Mouse (Mus musculus): Measurements from ENCODE around the gene Gm8229.
"Not testable (repeated sequence)": the region's sequence is repeated elsewhere in the genome, so short reads cannot be mapped to it uniquely, and the experiment has no call there.

The Gm8229 gene

DNA sequence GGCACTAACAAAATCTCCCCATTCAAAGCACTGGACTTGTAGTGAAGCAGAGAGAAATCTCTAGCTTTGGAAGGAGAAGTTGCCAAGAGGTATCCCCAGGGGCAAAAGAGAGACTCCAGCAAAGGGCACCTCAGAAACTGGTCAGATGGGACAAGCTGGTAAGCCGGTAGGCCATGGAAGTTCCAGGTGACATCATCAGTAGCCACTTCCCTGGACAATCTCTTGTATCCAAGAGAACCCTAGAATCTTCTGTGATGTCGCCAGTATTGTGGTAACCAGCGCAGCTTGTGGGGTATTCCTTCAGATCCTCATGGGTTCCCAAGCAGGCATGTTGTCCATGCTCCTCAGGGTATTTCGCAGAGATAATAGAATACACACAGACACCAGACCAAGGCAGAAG lies at the start of gene Gm8229:
TSS of gene Gm8229 (plus strand) at position 301 of the 400 bp plus-strand sequence.
- DNase-seq, result not testable (repeated sequence)

DNA sequence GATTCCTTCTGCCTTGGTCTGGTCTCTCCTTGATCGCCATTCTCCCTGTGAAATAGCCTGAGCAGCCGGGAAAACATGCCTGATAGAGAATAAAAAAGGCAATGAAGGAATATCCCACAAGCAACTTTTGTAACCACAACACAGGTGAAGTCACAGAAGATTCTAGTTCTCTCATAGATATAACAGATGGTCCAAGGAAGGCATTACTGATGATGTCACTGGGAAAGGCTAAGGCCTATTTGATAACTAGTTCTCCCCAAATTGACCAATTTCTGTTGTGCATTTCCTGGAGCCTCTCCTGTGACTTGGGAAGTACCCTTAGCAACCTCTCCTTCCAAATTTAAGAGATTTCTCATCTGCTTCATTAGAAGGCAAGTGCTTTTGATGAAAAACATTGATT lies 26.7 kb upstream of the Gm8229 start, which contains the start of gene Gm5930:
TSS of gene Gm5930 (minus strand) at position 101 of the 400 bp plus-strand sequence.
- not testable (repeated sequence) for DNase-seq

DNA sequence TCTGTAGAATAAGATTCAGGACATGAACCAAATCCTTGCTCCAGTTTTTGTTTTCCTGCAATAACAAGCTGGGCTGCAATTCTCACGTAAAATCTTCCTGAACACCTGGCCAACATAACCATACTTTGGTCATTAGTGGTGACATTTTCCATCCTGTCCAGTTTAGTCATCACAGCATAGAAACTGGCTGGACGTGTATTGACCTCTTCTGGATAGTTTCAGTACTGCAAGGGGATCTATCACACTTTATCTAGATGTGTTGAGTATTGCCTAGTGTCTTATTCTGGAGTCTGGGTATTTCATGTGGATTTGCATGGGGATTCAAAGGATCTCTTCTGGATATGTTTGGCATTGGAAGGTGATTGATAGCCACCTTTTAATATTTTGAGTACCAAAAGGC lies 3.7 kb upstream of the Gm8229 start:
- DNase-seq, result not testable (repeated sequence)

GRCm38 (mm10) chr14:44362301-44362700 lies 2.9 kb upstream of the Gm8229 start:
- not testable (repeated sequence) for DNase-seq

- not testable (repeated sequence) for DNase-seq
Measured at GRCm38 (mm10) chr14:44384233-44384632, 19.1 kb downstream of the Gm8229 start.

GRCm38 (mm10) chr14:44410588-44410987 lies 45.4 kb downstream of the Gm8229 start, which contains the start of gene Gm3371:
Gm3371 (minus strand) TSS chr14:44410688.
- DNase-seq, result not testable (repeated sequence)
